Mouse (Mus musculus) liver, embryonic 11.5 days (tissue): ENCODE measurements at regions not wholly inside any gene's neighbourhood (a gene's known extent, or its start where the extent isn't known, plus 50 kb on each side); places are given as distances from the start of the nearest gene placed in this dataset.

Experiments
- ATAC-seq: fragments of 200-750 bp; cut with Nextera tagmentation; replicated peaks from 2 replicates; pipeline ENCODE4 v1.8.0; 2017; ENCODE audit warnings: moderate number of reproducible peaks, mild to moderate bottlenecking, moderate TSS enrichment, moderate library complexity; ENCODE audit not compliant: low FRiP score
- DNase-seq: peaks from one replicate; pipeline ENCODE4 v3.0.0-alpha.2; 2017; ENCODE audit warnings: low spot score
- H3K27ac ChIP-seq: fragments of 300-500 bp; sonication (generic); 2 replicates; pipeline ENCODE4 v1.5.1; 2014; ENCODE audit warnings: mild to moderate bottlenecking, low read depth, low read length, control low read depth
- H3K27me3 ChIP-seq: fragments of 300-500 bp; sonication (generic); replicated peaks from 2 replicates; pipeline ENCODE4 v1.6.1; 2014; ENCODE audit warnings: low read length, mixed read lengths; ENCODE audit not compliant: control insufficient read depth, insufficient read depth
- H3K36me3 ChIP-seq: fragments of 300-500 bp; sonication (generic); 2 replicates; pipeline ENCODE4 v1.6.1; 2014; ENCODE audit warnings: mild to moderate bottlenecking, low read length, moderate library complexity, mixed read lengths; ENCODE audit not compliant: control insufficient read depth, insufficient read depth
- H3K4me1 ChIP-seq: fragments of 300-500 bp; sonication (generic); replicated peaks from 2 replicates; pipeline ENCODE4 v1.6.1; 2014; ENCODE audit warnings: low read length, mixed read lengths; ENCODE audit not compliant: control insufficient read depth, insufficient read depth
- H3K4me2 ChIP-seq: fragments of 300-500 bp; sonication (generic); 2 replicates; pipeline ENCODE4 v1.6.1; 2014; ENCODE audit warnings: mild to moderate bottlenecking, control low read depth, moderate library complexity
- H3K4me3 ChIP-seq: fragments of 300-500 bp; sonication (generic); 2 replicates; pipeline ENCODE4 v1.5.1; 2014; ENCODE audit warnings: low read depth, low read length, control low read depth
- H3K9ac ChIP-seq: fragments of 300-500 bp; sonication (generic); 2 replicates; pipeline ENCODE4 v1.6.1; 2014; ENCODE audit warnings: low read depth, low read length, control low read depth
- H3K9me3 ChIP-seq: fragments of 300-500 bp; sonication (generic); 2 replicates; pipeline ENCODE4 v1.6.1; 2016; ENCODE audit warnings: low read length, inconsistent platforms, mixed read lengths; ENCODE audit not compliant: control insufficient read depth
- WGBS: fragments of 180-500 bp; shearing (Covaris S2); extraction: QIAGEN DNeasy Blood & Tissue Kit; methylation state at CpG from one replicate; pipeline ENCODE4 v1.1.7; 2014; 5-methylcytosine and 5-hydroxymethylcytosine counted together

DNA sequence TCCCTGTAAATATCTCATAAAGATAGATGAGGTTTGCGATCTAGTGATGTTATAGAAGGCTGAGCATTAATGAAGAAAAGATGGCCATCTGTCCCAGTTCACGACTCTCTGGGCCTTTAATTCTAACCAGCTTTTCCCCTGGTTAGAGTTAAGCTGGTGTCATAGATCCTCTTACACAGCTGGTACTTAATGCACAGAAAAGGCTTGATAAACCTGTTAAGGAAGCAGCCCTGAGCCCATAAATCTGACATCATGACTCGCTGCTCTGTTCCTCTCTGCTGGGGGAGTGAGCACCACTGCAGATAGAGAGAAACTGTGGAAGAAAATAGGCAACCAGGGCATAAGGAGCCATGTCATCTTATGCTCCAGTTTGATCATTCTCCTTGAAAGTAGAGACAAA is 316.5 kb downstream of the Etaa1 start:
- DNase-seq: no peak
- no peak overlapping the region for H3K4me3 ChIP-seq
- no peaks in the 10 kb centered on the region for H3K9me3 ChIP-seq
- no peaks in the 10 kb centered on the region for H3K36me3 ChIP-seq
- WGBS: 50% methylated on average over 3 of the region's 3 CpGs
- H3K4me1 ChIP-seq: no peaks in the 10 kb centered on the region
- no peak overlapping the region for H3K27ac ChIP-seq
- no peaks in the 10 kb centered on the region for H3K27me3 ChIP-seq
- no peak overlapping the region for H3K4me2 ChIP-seq
- ATAC-seq: no peak
- H3K9ac ChIP-seq: no peak overlapping the region

DNA sequence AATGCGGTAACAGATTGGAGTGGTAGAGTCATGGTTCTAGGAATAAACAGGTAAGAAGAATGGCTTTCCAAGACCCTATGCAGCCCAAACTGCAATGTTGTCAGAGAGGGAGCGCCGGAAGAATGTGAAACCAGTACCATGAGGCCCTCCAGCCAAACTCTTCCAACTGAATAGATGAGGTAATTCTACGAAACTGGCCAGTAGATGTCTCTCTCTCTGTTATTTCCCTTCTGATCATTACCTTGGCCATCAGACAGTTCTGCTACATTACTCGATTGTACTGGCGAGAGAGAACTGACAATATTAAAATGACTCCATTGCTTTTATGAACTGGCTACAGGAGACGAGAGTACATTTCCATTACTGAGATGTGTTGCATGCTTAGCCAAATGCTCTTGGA is 313.8 kb downstream of the Etaa1 start:
- WGBS: 65% methylated on average over 7 of the region's 7 CpGs
- Histone ChIP-seq H3K9me3 (no peaks in the 10 kb centered on the region), H3K9ac (no peak overlapping the region), H3K4me3 (no peak overlapping the region), H3K27ac (no peak overlapping the region), H3K36me3 (no peaks in the 10 kb centered on the region), H3K4me1 (no peaks in the 10 kb centered on the region), H3K27me3 (no peaks in the 10 kb centered on the region), H3K4me2 (no peak overlapping the region)
- ATAC-seq: no peak
- DNase-seq: no peak

DNA sequence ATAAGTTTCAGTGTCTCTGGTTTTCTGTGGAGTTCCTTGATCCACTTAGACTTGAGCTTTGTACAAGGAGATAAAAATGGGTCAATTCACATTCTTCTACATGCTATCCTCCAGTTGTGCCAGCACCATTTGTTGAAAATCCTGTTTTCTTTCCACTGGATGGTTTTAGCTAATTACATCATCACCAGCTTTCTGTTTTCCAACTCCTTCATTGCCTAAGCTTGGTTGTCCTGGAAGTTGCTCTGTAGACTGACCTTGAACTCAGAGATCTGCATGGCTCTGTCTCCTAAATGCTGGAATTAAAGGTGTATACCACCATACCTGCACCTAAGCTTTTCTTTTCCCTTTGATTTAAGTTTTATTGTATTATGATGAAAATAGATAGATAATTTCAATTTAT is 306.2 kb downstream of the Etaa1 start:
- DNase-seq (no peak), ATAC-seq (no peak)
- no peaks in the 10 kb centered on the region for H3K36me3 ChIP-seq
- H3K4me2 ChIP-seq: no peak overlapping the region
- no peaks in the 10 kb centered on the region for H3K9me3 ChIP-seq
- H3K27ac ChIP-seq: no peak overlapping the region
- H3K27me3 ChIP-seq: no peaks in the 10 kb centered on the region
- no peaks in the 10 kb centered on the region for H3K4me1 ChIP-seq
- no peak overlapping the region for H3K9ac ChIP-seq
- no peak overlapping the region for H3K4me3 ChIP-seq

DNA sequence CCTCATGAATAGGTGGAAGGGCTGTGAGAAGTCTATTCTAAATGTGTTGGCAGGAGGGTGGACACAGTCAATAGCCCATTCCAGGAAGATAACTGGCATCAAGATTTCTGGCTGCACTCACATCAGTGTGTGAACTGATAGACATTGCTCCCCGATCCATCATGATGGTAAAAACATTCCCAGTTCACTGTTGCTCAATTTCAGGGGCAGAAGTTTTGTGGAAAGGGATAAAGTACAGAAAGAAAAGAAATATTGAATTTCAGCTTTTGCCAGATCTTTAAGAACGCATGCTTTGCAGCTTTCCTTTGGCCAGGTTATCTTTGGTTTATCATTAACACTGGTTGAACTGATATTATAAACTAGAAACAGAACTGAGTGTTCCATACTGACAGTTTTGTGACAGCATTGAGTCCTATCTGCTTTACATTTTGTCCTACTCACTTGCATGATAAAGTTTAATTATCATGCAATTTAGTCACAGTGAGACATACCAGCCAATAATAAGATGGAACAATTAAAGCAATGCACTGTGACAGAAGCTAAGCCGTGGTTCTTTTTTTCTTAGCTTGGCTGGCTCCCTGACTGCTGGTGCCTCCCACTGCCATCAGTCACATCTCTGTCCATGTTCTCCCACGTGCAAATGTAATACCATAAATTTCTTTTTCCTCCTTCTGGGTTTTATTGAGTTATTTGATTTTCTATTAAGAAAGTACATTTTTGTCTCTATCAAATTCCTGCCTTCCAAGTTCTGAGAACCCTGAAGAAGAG is 302.1 kb downstream of the Etaa1 start:
- no peaks in the 10 kb centered on the region for H3K4me1 ChIP-seq
- no peak overlapping the region for H3K4me2 ChIP-seq
- WGBS: 64% methylated on average over 4 of the region's 4 CpGs
- ATAC-seq (no peak), DNase-seq (no peak)
- H3K9ac ChIP-seq: no peak overlapping the region
- H3K27me3 ChIP-seq: no peaks in the 10 kb centered on the region
- H3K9me3 ChIP-seq: no peaks in the 10 kb centered on the region
- no peak overlapping the region for H3K27ac ChIP-seq
- H3K4me3 ChIP-seq: no peak overlapping the region
- no peaks in the 10 kb centered on the region for H3K36me3 ChIP-seq

DNA sequence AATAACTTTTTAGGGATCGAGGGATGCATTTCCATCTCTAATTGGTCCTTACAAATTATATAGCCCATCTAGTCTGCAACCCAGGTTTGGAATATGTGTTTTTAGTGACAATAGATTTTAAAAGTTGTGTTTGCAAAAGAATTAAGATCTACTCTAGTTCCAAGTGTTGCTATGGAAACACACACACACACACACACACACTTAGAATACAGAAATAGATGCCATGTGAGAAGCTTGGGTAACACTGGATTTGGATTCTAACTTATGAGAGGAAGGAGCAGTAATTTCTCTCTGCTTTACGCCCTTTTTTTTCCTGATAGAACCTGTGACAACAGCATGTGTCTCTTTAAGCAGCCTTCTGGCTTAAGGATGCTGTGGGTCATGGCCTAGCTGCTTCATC is 297.8 kb downstream of the Etaa1 start:
- ATAC-seq (no peak), DNase-seq (no peak)
- H3K9ac ChIP-seq: no peak overlapping the region
- 77% methylated on average over 2 of the region's 2 CpGs for WGBS
- H3K4me2 ChIP-seq: no peak overlapping the region
- H3K4me3 ChIP-seq: no peak overlapping the region
- H3K9me3 ChIP-seq: no peaks in the 10 kb centered on the region
- no peaks in the 10 kb centered on the region for H3K36me3 ChIP-seq
- H3K27me3 ChIP-seq: no peaks in the 10 kb centered on the region
- no peak overlapping the region for H3K27ac ChIP-seq
- H3K4me1 ChIP-seq: no peaks in the 10 kb centered on the region

DNA sequence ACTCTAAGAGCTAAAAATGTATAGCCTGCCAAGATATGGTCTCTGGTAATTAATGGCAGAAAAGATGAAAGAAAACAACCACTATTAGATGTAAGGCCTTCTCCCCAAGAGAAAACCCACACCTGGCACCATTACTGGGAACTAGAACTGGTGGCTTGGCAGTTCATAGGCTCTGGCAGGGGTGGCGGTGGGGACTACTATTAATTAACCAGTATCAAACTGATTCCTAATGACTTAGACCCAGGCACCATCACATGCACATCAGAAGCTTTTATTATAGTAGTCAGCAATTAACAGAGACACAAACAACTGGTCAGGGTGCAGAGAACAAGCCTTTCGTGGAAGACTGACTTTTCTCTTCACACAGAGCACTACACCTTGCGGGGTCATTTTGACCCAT is 296.0 kb downstream of the Etaa1 start:
- H3K4me2 ChIP-seq: no peak overlapping the region
- no peak overlapping the region for H3K9ac ChIP-seq
- ATAC-seq (no peak), DNase-seq (no peak)
- H3K4me3 ChIP-seq: no peak overlapping the region
- H3K4me1 ChIP-seq: no peaks in the 10 kb centered on the region
- no peaks in the 10 kb centered on the region for H3K36me3 ChIP-seq
- no peaks in the 10 kb centered on the region for H3K9me3 ChIP-seq
- no peak overlapping the region for H3K27ac ChIP-seq
- WGBS: 86% methylated on average over 3 of the region's 3 CpGs
- H3K27me3 ChIP-seq: no peaks in the 10 kb centered on the region

DNA sequence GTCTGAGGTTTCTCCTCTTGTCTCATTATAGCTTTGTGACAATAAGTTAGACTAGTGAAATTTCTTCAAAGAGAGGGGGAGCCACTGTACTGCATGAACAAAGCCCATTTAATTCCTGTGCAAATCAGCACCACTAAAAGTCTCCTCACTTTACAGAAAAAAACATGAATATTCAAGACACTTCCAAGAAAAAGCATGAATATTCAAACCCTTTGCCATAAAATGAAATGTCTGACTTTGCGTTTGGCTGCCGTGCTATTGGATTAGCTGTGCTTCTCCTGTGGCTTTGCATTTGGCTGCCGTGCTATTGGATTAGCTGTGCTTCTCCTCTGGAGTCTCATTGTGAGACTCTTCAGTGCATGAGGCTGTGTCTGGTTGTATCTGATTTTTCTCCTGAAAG is 295.4 kb downstream of the Etaa1 start:
- DNase-seq: no peak
- no peak for ATAC-seq
- Histone ChIP-seq H3K4me2 (no peak overlapping the region), H3K9ac (no peak overlapping the region), H3K27ac (no peak overlapping the region), H3K4me3 (no peak overlapping the region), H3K27me3 (no peaks in the 10 kb centered on the region), H3K36me3 (no peaks in the 10 kb centered on the region), H3K9me3 (no peaks in the 10 kb centered on the region), H3K4me1 (no peaks in the 10 kb centered on the region)
- WGBS: 83% methylated on average over 3 of the region's 3 CpGs

DNA sequence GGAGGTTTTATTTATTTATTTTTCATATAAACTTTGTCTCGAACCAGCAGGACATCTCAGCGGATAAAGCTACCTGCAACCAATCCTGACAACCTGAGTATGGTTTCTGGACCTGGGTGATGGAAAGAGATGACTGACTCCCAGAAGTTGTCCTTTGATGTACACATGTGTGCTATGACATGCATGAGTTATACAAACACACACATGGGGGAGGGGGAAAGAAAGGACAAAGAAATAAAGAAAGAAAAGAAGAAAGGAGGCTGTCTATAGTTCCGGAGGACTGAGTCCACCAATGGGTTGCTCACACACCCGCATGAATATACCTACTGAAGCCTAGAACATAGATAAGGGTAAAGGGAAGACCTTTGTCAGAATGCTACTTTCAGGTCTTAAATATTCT is 295.0 kb downstream of the Etaa1 start:
- Histone ChIP-seq H3K4me2 (no peak overlapping the region), H3K27ac (no peak overlapping the region), H3K4me3 (no peak overlapping the region), H3K4me1 (no peaks in the 10 kb centered on the region), H3K27me3 (no peaks in the 10 kb centered on the region), H3K9ac (no peak overlapping the region), H3K36me3 (no peaks in the 10 kb centered on the region), H3K9me3 (no peaks in the 10 kb centered on the region)
- no peak for DNase-seq
- ATAC-seq: no peak
- 86% methylated on average over 4 of the region's 4 CpGs for WGBS

DNA sequence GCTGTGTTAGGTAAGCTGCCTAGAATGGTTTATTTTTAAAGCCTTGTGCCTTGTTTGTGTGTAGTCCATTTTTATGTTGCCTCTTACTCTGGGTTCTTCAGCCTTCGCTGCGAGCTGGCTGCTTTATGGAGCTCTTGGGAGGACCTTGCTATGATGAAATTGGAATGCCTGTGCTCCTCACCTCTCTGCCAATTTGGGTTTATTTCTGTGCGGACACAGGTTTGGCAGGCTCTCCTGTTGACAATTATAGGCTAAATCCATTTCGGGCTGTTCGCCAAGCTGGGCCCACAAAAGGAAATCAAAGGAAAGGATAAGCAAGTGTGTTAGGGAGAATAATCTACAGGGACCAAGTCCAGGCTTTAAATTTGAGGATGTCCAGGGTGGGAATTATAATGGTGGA is 289.8 kb downstream of the Etaa1 start:
- no peak for DNase-seq
- no peaks in the 10 kb centered on the region for H3K4me1 ChIP-seq
- no peaks in the 10 kb centered on the region for H3K36me3 ChIP-seq
- ATAC-seq: no peak
- H3K9ac ChIP-seq: no peak overlapping the region
- 82% methylated on average over 5 of the region's 5 CpGs for WGBS
- H3K27me3 ChIP-seq: no peaks in the 10 kb centered on the region
- H3K4me3 ChIP-seq: no peak overlapping the region
- no peak overlapping the region for H3K27ac ChIP-seq
- H3K4me2 ChIP-seq: no peak overlapping the region
- H3K9me3 ChIP-seq: no peaks in the 10 kb centered on the region
